Mouse (Mus musculus) urinary bladder, postnatal 25 days (tissue): ENCODE data around the gene Dach1.

Source experiments
- DNase-seq: peaks from one replicate; pipeline ENCODE4 v3.0.0; 2022; ENCODE audit warnings: low spot score

Dach1 gene

GRCm38 (mm10) chr14:98169421-98170076, at the start of gene Dach1:
TSS of gene Dach1 (minus strand) at chr14:98169765.
- peak; percentile 18 for DNase-seq

DNA sequence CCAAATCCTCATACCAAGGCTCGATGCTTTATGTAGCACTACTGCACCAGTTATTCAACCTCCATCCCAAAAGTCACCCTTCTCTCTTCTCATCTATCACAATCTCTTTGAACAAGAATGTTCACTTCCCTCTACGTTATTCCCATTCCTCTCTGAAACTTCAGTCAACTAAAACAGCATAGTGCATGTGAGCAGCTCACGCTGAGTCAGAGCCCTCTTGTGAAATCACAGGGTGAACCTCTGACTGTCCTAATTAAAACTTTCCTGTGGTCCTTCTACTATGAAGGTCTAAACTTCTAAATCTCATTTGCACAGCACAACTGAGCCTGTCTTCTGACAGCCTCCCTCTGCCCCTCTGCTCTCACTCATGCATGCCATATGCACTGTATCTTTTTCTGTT, 30.5 kb upstream of the Dach1 start:
- no peak for DNase-seq

GRCm38 (mm10) chr14:98181545-98181944, 12.0 kb upstream of the Dach1 start:
- no peak for DNase-seq

DNA sequence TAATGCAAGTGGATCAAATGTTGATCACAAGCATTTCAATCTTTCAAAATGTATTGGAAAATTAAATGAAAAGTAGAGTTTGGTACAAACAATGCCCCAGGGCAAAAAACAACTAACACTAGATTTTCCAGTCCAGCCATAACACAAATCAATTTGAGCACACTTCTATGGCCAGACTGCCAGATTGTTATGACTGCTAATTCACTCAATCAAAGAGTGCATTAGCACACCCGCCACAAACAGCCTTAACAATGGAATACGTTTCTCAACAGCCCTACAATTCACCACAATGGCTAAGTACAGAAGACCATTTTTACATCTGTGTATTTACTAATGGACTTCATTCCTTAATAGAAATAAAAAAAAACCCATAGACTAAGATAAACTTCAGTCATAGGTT, 4.3 kb upstream of the Dach1 start:
- DNase-seq: no peak

- DNase-seq: no peak
These were observed 2.9 kb upstream of the Dach1 start for GRCm38 (mm10) chr14:98172394-98172905.

- no peak for DNase-seq
These were observed 2.3 kb upstream of the Dach1 start for GRCm38 (mm10) chr14:98171861-98172260.

- DNase-seq: peak; percentile 40
These were observed 610 bp downstream of the Dach1 start for GRCm38 (mm10) chr14:98168908-98169401.

- DNase-seq: peak; percentile 47
These were observed 1.3 kb downstream of the Dach1 start for GRCm38 (mm10) chr14:98168039-98168907.

- peak; percentile 46 for DNase-seq
These were observed 2.2 kb downstream of the Dach1 start for GRCm38 (mm10) chr14:98167186-98168038.

DNA sequence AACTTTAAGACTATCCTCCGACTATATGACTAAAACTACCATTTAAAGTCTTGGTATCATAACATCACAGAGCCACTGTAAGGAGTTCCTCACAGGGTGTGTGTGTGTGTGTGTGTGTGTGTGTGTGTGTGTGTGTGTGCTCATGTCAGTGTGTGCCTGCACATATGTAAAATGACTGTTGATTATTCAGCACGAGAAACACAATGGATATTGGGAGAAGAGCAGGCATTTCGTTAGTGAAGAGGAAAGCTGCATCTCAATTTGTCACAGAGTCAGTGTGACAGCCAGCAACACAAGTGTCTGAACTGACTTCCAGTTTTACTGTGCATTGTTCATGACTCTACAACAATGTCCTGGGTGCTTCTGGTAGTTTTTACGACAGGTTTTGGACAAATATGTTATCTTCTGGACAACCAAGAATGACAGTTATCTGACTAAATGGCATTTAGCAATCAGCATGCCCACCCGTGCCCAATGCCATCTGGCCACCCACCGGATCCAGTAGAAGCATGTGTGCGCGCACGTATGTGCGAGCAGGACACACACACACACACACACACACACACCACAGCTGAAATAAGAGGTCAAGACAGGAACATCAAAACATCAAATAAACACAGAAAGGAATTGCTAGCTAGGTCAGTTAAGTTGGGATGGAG, 3.1 kb downstream of the Dach1 start:
- DNase-seq: no peak

- DNase-seq: no peak
These were observed 12.8 kb downstream of the Dach1 start for GRCm38 (mm10) chr14:98156753-98157152.

DNA sequence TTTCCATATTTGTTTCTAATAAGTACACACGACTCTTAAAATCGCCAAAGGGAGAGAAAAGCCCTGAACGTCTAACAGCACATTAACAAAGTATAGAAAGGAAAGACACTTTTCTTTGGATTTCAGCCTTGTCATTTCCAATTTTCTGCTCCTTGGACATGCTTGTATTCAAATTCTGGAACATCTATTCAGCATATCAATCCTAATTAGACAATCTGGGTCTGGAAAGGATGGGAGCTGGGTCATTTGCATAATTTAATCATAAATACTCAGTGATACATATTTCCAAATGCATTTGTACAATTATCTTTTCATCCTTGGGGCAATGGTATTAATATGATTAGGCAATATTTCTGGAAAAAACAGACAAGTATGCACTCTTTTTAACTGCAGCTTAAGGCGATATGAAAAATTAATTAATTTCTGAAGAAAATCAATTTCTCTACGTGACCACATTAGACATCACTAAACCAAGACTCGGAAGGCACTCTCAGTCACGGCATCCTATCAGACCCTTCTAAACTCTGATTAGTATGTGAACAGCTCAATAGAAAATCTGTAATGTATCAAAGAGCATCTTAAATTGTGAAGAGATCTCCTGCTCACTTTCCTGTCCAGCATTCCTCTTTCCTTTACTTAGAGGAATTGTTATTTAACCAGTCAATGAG, 13.7 kb downstream of the Dach1 start:
- no peak for DNase-seq

DNA sequence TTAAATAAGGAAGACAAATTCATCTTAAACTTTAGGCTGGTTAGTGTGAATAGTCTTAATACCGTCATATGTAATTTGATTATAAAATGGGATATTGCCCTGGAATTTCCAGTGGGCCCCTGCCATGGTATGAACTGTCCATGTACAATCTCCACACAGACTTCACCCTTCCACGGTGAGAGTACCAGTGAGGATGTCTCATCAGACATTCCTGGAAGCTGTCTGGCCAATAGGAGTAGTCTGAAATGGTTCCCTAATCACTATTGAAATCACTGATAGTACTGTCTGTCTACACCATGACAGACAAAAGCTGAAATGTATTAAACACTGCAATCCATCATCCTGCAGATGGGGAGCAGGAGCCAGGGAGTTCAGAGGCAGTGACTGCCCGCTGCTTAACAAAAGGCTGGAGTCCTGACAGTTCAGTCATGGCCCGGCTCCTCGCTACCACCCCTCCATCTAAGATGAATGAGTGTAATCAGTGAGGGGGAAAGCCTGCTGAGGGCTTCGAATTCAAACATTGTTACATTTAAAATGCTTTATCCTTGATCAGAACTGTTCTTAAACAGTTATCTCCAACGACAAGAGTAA, 14.6 kb downstream of the Dach1 start:
- DNase-seq: no peak

DNA sequence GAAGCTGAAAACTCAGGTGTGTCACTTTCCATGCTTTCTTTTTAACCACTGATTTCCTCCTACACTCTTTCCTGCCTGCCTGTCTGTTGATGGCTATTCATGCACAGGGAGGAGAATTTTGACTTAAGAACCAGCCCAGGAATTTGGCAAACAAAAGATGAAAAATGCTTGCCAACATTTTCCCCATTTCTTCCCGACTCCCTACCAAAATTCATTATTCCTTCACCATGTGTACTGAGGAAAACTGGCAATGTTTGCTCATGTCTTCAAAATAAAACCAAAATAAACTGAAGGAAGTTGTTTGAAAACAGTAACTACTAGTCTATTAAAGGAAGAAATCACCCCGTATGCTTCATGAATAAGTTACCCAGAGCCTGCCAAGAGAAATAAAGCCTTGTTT, 27.8 kb downstream of the Dach1 start:
- no peak for DNase-seq

GRCm38 (mm10) chr14:98138873-98139665, 30.5 kb downstream of the Dach1 start:
- DNase-seq: no peak

GRCm38 (mm10) chr14:98134546-98134945, 35.0 kb downstream of the Dach1 start:
- DNase-seq: no peak

- DNase-seq: no peak
These were observed 46.5 kb downstream of the Dach1 start for GRCm38 (mm10) chr14:98123032-98123431.

DNA sequence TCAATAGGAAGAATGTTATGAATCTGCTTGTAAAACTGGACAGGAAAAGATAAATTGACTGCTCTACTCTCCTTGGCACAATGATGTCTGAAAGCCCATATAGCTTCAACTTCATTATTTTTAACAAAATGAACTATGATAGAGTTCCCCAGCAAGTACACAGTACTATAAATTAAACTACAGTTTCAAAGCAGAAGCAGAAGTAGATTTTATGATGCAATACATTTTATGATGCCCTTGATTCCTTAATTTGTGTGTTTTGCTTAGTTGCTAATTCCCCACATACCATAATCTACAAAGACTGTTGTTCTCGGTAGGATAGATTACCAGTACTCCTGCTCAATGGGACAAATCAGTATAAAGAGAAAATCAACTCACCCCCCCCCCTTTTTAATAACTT, 52.9 kb downstream of the Dach1 start:
- no peak for DNase-seq

DNA sequence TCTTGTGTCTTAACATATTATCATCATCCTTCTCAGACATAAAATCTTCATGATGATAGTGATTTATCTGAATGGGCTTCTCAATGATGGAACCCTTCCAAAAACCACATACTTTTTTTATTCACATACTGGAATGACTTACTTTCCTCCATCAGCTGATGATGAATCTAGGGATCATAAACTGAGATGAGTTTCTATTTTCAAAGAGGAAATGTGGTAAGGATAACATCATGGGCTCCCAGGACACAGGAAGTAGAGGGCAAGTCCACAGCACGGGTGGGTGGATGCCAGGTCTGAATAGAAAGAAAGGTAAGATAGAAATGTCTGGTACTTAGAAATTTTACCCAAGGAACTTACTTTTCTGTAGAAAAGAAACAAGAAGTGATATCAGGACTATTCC, 56.5 kb downstream of the Dach1 start:
- DNase-seq: no peak

DNA sequence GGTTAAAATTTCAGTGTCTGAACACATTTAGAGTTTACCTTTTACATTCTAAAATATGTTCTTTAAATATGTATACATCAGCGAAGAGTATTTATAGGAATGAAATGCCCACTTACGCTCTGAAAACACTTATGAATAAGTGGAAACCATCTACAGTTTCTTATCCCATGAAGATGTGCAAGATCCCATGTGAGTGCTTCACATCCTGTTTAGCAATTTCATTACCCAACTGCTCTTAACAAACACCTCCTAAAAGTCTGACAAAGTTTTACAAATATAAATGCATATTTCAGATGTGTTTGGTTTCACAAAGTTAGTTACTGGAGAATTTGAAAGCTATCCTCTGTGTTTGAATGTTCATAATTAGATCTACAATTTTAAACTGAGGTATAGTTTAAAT, 59.6 kb downstream of the Dach1 start:
- DNase-seq: no peak
